Comparison of ENCODE assay signal across 10 mouse cellular contexts in the genomic region with DNA sequence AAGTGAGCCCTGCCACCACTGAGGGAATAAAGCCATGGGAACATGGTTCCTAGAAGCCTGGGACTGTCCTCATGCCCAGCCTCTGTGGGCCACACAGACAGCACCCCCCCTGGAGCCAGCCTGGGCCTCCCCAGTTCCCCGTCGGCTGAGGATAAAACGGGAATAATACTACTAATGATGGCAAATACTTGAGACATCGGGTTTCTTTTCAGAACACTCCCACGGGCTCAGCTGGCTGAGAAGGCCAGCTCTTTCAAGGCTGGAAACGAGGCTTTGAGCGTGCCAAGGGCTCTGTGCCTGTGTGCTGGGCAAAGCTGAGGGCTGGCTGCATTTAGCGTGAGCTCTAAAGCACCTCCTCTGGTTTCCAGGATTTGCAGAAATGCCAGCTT.
DNase-seq lines count a peak whose midpoint lies in the region; ATAC-seq lines count a peak whose summit lies in the region.
"Had no signal": no experiment of that assay in that cellular context is flagged by ENCODE, and none has a peak within 500 bp of the region (broad histone marks: within the 10 kb centered on the region; RNA-seq: fewer than 3 reads in every experiment).

No protein-coding gene starts in this region.

- no peak for DNase-seq in hindbrain, embryonic 10.5 days (ENCODE audit: low spot score)
- peak; percentile 10 to 36 for DNase-seq in left cerebral cortex, adult 8-10 months (ENCODE audit: low spot score in 2 of 2)
- peak; percentile 37 for DNase-seq in right cerebral cortex, postnatal 4 days
- no peak for DNase-seq in heart, adult 18-20 months
- no peak for DNase-seq in kidney, postnatal 25 days

- no peak overlapping the region for H3K4me3 ChIP-seq in hindbrain, embryonic 15.5 days
- H3K4me3 ChIP-seq in hindbrain, embryonic 10.5 days: no peak overlapping the region
- H3K4me3 ChIP-seq in forebrain, embryonic 16.5 days (replicated peaks; ENCODE audit: low read length): no peak overlapping the region

- ATAC-seq in hindbrain, embryonic 15.5 days (ENCODE audit: low FRiP score, low read depth): peak; percentile 35; the same call in 1 of the 2 replicates
- ATAC-seq in forebrain, embryonic 16.5 days: peak; percentile 88
- ATAC-seq in activated CD4-positive, CD25-positive, alpha-beta regulatory T cell, adult 4 months: no peak
- ATAC-seq: intestine, embryonic 16.5 days had no signal

- H3K27me3 ChIP-seq in hindbrain, embryonic 15.5 days: peaks cover 92% of the 10 kb centered on the region
- H3K27me3 ChIP-seq in hindbrain, embryonic 10.5 days (ENCODE audit: insufficient read depth, poor library complexity, severe bottlenecking): peaks cover 100% of the 10 kb centered on the region
- no peaks in the 10 kb centered on the region; the same call in 1 of the 2 replicates for H3K27me3 ChIP-seq in forebrain, embryonic 16.5 days (replicated peaks; ENCODE audit: control insufficient read depth, insufficient read depth, low read length)

- WGBS in hindbrain, embryonic 15.5 days: 12% methylated on average over 8 of the region's 8 CpGs
- WGBS in hindbrain, embryonic 10.5 days: 13% methylated on average over 8 of the region's 8 CpGs
- 4% methylated on average over 8 of the region's 8 CpGs for WGBS in forebrain, embryonic 16.5 days

- no peak overlapping the region for H3K4me2 ChIP-seq in hindbrain, embryonic 15.5 days
- H3K4me2 ChIP-seq in forebrain, embryonic 16.5 days (ENCODE audit: low read length): no peak overlapping the region

- no peak overlapping the region for H3K27ac ChIP-seq in hindbrain, embryonic 15.5 days (replicated peaks)
- H3K27ac ChIP-seq in hindbrain, embryonic 10.5 days: no peak overlapping the region
- peak overlapping the region; percentile 68 for H3K27ac ChIP-seq in forebrain, embryonic 16.5 days (ENCODE audit: low read length)
- H3K27ac ChIP-seq: liver, embryonic 14.5 days had no signal

- H3K36me3 ChIP-seq in hindbrain, embryonic 15.5 days: no peaks in the 10 kb centered on the region
- no peaks in the 10 kb centered on the region for H3K36me3 ChIP-seq in hindbrain, embryonic 10.5 days
- no peaks in the 10 kb centered on the region for H3K36me3 ChIP-seq in forebrain, embryonic 16.5 days (ENCODE audit: control insufficient read depth, insufficient read depth)

- H3K9ac ChIP-seq in hindbrain, embryonic 15.5 days: no peak overlapping the region
- no peak overlapping the region for H3K9ac ChIP-seq in forebrain, embryonic 16.5 days (replicated peaks; ENCODE audit: low read depth, low read length)
- H3K9ac ChIP-seq: liver, embryonic 14.5 days had no signal

- no peaks in the 10 kb centered on the region for H3K9me3 ChIP-seq in hindbrain, embryonic 15.5 days
- H3K9me3 ChIP-seq in hindbrain, embryonic 10.5 days: no peaks in the 10 kb centered on the region
- H3K9me3 ChIP-seq in forebrain, embryonic 16.5 days (ENCODE audit: control insufficient read depth, low read length): no peaks in the 10 kb centered on the region

- peaks cover 14% of the 10 kb centered on the region for H3K4me1 ChIP-seq in hindbrain, embryonic 15.5 days (replicated peaks)
- peaks cover 52% of the 10 kb centered on the region for H3K4me1 ChIP-seq in hindbrain, embryonic 10.5 days (replicated peaks)
- peaks cover 13% of the 10 kb centered on the region for H3K4me1 ChIP-seq in forebrain, embryonic 16.5 days (replicated peaks; ENCODE audit: control insufficient read depth, insufficient read depth, low read length)

Comparison
In these comparisons a context has a peak if more than half of its experiments do, and no peak if none do; other contexts are left out.
1. DNase-seq: peak in left cerebral cortex, adult 8-10 months (2 of 2) and right cerebral cortex, postnatal 4 days (single experiment); none in hindbrain, embryonic 10.5 days (single experiment), heart, adult 18-20 months (0 of 2) and kidney, postnatal 25 days (0 of 2).